Mouse (Mus musculus): ENCODE data around the gene Stk11. TPM values are rescaled to one million over a fixed set of nuclear protein-coding genes. Genes with fewer than 3 reads are reported as not detected.
"Not testable (repeated sequence)": the region's sequence is repeated elsewhere in the genome, so short reads cannot be mapped to it uniquely, and the experiment has no call there.

Gene Stk11
- total RNA-seq, 4 experiments from 2014 or later: 148 to 176 (median 153) TPM

- DNase-seq (ENCODE audit: low spot score): no peak
Observed at GRCm38 (mm10) chr10:80156752-80157053, 41.1 kb downstream of the Stk11 start.

- DNase-seq (ENCODE audit: low spot score): no peak
Observed at GRCm38 (mm10) chr10:80157141-80157929, 41.7 kb downstream of the Stk11 start.

GRCm38 (mm10) chr10:80158307-80158986 is 42.8 kb downstream of the Stk11 start:
- peak; percentile 85 for DNase-seq (ENCODE audit: low spot score)

GRCm38 (mm10) chr10:80159021-80159560 is 43.5 kb downstream of the Stk11 start:
- DNase-seq (ENCODE audit: low spot score): no peak

- DNase-seq (ENCODE audit: low spot score): peak; percentile 99
Observed at GRCm38 (mm10) chr10:80159561-80160454, 44.2 kb downstream of the Stk11 start.

- peak; percentile 87 for DNase-seq (ENCODE audit: low spot score)
Observed at GRCm38 (mm10) chr10:80160455-80161371, 45.1 kb downstream of the Stk11 start.

- no peak for DNase-seq (ENCODE audit: low spot score)
Observed at GRCm38 (mm10) chr10:80161522-80162242, 46.1 kb downstream of the Stk11 start.

- no peak for DNase-seq (ENCODE audit: low spot score)
Observed at GRCm38 (mm10) chr10:80162243-80162608, 46.6 kb downstream of the Stk11 start.

- DNase-seq (ENCODE audit: low spot score): no peak
Observed at GRCm38 (mm10) chr10:80162716-80163299, 47.2 kb downstream of the Stk11 start.

GRCm38 (mm10) chr10:80163721-80164120 is 48.1 kb downstream of the Stk11 start:
- no peak for DNase-seq (ENCODE audit: low spot score)

GRCm38 (mm10) chr10:80164161-80164997 is 48.8 kb downstream of the Stk11 start:
- DNase-seq (ENCODE audit: low spot score): no peak

GRCm38 (mm10) chr10:80164998-80165344 is 49.4 kb downstream of the Stk11 start:
- peak; percentile 97 for DNase-seq (ENCODE audit: low spot score)

- DNase-seq (ENCODE audit: low spot score): no peak
Observed at GRCm38 (mm10) chr10:80165392-80166128, 50.0 kb downstream of the Stk11 start, which contains the start of gene Cirbp. TSS of gene Cirbp (plus strand) at chr10:80165985.

- DNase-seq (ENCODE audit: low spot score): not testable (repeated sequence)
Observed at GRCm38 (mm10) chr10:80166136-80166535, 50.5 kb downstream of the Stk11 start.

GRCm38 (mm10) chr10:80167460-80168037 is 51.9 kb downstream of the Stk11 start:
- DNase-seq (ENCODE audit: low spot score): peak; percentile 98

- DNase-seq (ENCODE audit: low spot score): peak; percentile 92
Observed at GRCm38 (mm10) chr10:80168038-80168661, 52.5 kb downstream of the Stk11 start.

GRCm38 (mm10) chr10:80169070-80169469 is 53.5 kb downstream of the Stk11 start:
- DNase-seq (ENCODE audit: low spot score): no peak

Measured in heart, adult 8-10 months (tissue).